Mouse (Mus musculus) kidney, adult 8-10 months (tissue): ENCODE results near the gene Itpripl2.

Source experiments
- DNase-seq, 2 experiments: peaks; one replicate each; pipeline ENCODE4 v3.0.0; 2022

Itpripl2 gene

DNA sequence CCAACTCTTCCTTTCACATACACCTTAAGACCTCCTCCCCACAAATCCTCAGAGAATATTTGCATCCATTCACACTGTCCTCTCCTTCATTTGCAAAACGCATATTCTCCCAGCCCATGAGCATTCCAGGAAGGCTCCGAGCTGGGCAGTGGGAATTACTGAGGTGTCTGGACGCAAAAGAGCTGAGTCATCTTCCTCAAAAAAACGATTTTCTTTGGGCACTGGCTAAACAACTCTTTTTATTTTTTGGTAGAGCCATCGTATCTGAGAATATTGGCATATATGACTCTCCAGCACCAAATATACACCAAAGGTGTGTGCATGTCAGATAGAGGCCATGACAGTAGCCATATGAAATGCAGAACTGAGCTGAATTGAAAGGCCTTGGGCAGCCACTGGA, 4.9 kb downstream of the Itpripl2 start:
- no peak for DNase-seq

DNA sequence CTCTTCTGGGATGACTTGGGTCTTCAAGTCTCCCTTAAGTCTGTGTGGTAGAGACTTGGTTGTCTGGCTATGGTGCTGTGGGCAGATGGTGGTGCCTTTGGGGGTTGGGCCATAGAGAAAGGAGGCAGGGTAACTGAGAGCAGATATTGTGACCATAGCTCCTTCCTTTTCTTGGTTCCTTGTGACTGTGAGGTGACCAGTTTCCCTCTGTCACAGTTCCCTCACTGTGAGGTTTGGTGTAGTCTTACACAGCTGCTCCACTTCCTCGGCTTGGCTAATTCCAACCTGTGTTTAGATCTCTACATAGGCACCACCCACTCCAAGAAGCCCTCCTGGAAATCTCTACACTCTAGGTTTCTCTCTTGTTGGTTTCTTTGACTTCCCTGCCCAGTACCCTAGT, 7.8 kb downstream of the Itpripl2 start:
- no peak for DNase-seq

DNA sequence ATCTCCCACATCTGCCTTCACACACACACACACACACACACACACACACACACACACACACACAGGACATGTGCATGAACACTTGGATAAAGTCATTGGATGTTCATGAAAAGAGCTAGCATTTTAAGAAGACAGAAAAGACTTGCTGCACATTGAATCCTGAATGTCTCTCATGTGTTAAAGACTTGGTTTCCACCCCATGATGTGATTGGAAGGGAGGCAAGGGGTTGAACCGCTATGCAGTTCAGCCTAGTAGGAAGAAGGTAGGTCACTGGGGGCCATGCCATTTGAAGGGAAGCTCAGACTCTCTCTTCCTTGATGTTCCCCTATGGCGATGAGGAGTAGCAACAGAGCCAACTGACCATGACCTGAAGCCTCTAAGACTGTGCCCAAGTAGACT, 9.8 kb downstream of the Itpripl2 start:
- DNase-seq = no peak

DNA sequence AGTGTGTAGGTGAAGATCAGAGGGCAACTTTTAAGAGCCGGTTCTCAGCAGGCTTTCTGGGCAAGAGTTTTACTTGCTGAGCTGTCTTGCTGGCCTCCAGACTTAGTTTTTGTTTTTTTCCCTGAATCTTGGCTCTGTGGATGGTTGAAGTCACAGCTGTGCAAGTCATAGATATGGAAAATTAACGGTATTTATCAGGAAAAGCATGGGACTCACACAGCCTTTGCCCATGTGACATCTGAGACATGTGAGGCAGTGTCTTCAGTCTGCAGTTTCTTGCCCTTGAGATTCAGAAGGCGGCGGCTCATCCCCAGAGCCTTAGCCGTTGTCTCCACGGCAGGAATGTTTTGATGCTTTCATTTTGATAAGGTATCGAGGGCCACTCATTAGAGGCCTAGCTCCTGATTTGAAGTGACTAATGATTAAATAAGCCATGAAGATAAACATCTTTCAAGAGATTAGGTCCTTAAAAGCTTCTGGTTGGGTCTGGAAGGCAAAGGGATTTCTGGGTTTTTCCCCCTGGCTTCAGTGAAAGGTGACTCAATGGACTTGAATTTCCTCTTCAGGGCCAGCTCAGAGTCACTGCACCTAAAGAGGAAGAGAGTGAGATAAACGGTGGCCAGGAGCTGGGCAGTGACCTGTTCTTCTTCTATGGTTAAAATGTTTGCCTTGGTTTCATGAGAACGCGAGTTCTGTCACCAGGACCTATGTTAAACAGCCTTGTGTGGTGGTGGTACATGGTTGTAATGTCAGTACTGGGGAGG, 10.5 kb downstream of the Itpripl2 start:
- DNase-seq = no peak

DNA sequence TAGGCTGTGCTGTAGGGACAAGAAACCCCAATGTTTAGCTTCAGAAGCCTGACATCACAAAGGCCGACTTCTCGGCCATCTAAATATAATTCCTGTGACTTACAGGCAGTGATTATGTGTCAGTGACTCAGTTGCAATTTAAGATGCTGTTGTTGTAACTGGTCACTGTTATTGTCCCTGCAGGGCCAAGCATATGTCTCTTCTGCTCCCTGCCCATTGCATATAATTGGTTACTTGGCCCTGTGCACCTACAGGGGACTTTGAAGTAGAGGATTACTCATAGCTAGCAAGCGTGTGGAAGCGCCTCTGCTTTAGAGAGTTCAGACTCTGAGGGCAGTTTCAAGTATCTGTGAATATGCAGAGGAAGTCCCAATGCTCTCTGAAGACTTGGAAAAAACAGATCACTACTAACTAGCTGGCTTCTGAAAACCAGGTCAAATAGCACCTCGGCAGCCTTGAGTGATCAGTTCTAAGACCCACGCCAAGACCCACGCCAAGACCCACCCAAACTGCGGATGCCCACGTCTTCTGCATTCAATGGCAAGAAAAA, 11.5 kb downstream of the Itpripl2 start:
- DNase-seq = no peak

DNA sequence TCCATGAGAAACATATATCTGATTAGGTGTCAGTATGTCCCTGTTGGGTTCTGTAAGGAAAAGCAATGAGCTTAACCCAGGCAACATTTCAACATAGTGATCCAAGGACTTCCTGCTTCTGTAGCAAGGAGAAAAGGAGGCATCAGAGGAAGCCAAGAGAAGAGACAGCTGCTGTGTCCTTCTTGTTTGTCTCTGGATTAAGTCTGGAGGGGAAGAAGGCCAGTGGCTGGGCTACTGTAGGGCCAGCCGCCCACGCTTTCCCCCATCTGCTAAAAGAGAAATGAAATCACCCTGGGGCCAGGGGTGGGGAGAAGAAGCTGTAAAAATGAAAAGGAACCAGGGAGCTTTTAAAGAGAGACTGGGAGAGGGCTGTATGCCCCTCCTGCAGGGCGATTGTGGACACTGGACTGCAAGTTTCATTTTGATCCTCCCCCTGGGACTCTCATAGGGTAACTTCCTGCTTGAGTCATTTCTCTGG, 12.9 kb downstream of the Itpripl2 start:
- peak; percentile 39 to 61 for DNase-seq

DNA sequence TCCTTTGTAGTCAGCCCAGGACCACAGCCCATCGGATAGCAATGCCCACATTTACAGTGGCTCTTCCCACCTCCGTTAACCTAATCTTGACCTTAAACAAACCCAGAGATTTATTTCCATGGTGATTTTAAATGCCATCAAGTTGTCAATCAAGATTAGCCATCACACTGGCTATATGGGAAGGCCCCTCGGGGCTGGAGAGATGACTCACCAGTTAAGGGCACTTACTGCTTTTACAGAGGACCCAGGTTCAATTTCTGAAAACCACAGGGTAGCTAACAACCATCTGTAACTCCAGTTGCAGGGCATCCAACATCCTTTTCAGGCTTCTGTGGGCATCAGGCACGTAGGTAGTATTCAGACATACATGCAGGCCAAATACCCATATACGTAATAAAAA, 15.3 kb downstream of the Itpripl2 start:
- no peak for DNase-seq

DNA sequence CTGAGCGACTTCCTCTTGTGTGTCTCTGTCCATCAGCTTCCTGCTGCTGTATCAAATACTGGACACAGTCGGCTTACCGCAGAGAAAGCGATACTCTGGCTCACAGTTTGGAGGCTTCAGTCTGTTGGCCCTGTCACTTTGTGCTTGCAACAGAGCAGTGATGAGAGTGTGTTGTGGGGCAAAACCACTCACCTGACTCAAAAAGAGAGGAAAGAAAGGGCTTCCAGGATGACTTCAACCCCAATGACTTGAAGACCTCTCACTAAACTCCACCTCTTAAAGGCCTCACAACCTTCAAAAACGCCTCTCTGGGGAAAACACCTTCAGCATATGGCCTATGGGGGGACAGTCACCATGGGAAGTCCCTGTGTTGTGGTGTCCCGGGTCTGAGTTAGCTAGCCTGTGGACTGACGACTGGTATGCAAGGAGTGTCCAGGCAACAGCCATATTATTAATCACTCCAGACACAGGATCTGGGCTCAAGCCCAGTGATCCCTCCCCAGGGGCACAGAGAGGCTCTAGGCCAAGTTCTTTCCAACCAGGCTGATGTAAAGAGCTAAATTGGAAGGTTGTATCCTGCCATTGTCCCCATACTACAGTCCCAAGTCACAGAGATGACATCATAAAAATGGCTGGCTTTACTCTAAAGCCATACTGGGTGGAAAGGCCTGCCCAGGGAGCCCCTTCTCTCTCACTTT, 16.6 kb downstream of the Itpripl2 start:
- DNase-seq = peak; percentile 22 to 26

DNA sequence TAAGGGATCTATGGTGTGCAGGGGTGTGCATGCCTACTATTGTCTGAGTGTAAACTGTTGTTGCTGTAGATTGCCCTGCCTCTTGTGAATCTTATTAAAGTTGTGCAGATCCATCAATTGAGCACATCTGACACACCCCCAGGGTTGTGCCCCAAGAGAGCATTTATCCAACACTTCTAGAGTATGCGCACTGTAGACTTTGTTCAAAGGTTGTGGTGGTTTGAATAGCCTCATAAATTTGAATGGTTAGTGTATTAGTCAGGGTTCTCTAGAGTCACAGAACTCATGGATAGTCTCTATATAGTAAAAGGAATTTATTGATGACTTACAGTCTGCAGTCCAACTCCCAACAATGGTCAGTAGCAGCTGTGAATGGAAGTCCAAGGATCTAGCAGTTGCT, 18.9 kb downstream of the Itpripl2 start:
- DNase-seq = no peak

DNA sequence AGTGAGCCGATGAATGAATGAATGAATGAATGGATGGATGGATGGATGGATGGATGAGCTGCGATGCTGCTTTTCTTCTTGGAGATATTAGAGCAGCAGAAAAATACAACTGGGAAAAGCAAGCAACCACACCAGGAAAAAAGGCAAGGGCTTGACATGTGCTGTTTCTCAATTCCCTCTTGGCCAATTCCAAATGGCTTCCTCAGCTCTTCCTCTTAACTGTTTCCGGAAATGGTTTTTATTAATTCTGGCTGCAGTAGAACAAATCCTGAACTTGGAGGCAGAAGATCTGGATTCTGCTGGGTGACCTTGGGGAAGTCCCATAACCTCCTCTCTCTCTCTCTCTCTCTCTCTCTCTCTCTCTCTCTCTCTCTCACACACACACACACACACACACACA, 23.7 kb downstream of the Itpripl2 start:
- DNase-seq = no peak

DNA sequence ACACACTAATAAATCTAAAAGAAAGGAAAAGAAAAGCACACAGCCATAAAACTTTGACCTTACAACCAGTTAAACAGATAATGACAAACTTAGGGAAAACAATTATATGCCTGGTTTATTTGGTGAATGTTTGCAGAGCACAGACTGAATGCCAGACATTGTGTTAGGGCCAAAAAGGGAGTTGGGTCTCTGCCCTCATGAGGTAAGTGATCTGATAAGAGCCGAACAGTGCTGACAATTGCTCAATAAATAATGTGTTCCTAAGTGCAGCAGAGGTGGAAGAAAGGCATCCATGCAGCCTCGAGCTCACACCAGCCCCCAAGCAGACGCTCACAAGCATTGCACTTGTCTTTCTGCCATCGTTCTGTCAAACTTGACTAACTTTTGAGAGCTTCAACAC, 27.3 kb downstream of the Itpripl2 start:
- no peak for DNase-seq

DNA sequence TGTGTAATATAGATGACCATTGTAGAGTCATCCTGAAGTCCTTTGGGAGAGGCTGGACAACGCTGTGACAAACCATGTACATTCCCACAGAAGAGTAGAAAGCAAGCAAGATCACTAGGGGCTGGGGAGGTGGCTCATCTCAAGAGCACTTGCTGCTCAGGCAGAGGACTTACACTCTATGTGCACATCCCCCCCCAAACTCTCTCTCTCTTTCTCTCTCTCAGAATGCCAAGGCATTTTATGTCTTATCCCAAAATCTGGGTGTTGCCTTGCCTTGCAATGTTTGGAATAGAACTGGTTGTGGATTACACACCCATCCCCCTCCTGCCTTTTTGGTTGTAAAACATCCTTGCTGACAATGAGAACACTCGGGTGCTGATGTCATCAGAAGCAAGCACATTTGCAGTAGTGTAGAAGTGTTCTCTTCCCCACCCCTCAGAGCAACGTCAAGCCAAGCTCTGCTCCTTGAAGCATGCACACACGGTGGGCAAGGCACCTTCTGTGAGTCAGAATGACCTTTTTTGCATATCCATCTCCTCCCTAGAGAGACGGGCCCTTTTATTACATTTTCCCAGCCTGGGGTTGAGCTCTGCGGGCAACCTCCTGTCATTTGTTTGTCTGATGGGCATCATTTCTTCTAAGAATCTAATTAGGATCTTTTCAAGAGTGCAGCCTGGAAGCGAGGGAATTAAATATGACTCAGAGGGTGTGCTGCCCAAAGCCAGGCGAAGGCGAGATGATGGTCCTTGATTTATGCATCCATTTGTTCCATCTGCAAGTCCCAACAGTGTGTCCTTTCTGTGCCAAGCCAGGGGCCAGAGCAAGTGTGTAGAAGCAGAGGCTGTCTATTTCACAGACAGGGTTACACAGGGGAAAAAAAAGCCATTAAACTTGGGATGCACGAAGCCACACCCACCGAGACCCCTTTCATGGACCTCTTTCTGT, 28.7 kb downstream of the Itpripl2 start:
- no peak for DNase-seq

DNA sequence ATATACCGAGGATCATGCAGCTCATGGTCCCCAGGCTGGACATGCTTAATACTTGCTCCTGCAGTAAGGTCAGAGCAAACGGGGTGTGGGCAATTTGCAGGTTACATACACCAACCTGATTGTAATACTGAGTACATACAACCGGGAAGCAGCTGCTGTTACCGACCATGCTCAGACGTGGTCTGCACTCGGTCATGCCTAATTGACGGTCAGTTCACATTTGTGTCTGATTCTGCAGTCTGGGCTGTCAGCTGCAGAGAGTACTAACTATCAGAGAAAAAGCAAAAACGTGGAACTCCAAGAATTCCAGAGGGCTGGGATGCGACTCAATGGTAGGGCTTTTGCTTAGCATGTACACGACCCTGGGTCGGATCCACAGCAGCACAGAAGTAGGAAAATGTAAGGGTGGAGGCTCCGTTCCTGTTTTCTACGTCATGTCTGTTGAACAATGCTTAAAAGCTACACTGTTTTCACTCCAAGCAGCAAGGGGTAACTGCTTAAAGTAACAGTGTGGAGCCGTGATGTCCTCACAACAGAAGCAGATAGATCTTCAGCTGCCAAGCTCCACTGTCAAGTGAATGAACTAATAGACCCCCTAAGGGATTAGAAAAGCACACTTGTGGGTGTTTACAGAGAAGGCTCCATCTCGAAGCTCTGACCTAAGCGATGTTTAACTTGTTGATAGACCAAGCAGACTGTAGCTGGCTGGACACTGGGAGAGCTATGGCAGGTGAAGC, 30.2 kb downstream of the Itpripl2 start:
- no peak for DNase-seq

DNA sequence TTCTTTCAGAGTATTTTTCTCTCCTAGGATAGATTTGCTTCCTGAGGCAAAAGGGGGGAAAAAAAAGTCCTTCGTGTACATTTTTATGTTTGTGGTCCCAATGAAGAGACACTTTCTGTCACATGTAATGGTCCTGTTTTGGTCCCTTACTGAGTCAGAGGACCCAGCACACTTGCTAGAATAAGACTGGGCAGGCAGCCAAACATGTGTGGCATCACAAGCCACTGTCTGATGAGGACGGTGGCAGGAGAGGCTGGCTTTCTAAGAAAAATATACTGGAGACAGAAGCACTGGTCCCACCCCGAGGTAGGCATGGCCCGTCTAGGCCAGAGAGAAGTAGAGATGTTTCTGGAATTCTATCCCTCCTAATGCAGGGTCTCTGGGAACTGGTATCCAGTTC, 38.1 kb downstream of the Itpripl2 start:
- no peak for DNase-seq

DNA sequence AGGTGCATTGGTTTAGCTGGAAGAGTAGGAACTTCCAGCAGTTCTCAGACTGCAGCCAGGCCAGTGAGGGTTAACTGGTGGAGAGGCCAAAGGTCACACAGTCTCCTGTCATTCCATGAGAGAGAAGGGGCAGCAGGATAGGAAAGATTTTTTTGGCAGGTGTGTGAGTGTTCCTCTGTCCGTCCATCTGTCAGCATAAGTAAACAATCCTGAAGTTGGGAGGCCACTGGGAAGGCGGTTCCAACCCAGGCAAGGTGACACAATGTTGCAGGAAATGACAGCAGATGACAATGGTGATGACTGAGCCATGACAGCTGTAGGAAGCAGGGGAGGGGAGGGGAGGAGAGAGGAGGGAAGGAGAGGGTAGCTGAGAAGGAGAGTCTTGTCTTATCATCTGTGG, 38.8 kb downstream of the Itpripl2 start:
- DNase-seq = no peak

DNA sequence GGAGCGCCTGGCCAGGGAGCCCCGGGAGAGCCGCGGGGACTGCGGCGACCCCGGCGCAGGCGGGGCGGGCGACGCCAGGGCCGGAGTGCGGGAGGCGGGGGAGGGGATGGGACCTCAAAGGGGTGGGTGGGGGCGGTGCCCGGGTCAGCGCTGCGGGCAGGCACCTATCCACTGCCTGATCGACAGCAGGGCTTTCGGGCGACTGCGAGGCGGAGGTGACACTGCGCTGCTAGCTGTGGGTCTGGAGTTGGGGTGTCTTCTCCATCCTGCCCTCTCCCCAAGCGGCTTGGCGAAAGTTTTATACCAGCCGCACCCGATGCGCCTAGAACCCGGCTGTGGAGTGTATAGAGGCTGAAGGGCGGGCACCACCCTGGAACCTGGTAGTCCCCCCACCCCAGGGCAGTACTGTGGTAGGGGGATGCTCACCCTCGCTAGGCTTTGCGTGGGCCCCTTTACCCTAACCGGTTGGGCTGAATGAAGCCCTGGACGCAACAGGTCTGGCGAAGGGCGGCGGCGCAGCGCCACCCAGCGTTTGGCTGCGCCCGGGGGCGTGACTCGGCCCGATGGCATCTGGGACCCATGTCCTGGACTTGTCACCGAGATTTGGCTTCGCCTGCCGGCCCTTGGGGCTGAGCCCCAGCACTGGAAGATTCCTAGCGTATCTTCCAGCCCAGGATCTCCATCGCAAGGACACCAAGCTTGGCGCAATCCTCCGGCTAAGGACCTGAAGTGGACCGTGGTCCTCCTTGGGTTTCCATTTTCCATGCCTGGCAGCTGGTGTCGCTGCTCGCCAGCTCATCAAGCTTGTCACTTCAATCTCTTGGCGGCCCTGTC, 43.4 kb downstream of the Itpripl2 start, which contains the start of gene Syt17:
Gene Syt17, minus strand, starts transcription at position 89 of the 834 bp plus-strand sequence.
- peak; percentile 47 to 62 for DNase-seq

DNA sequence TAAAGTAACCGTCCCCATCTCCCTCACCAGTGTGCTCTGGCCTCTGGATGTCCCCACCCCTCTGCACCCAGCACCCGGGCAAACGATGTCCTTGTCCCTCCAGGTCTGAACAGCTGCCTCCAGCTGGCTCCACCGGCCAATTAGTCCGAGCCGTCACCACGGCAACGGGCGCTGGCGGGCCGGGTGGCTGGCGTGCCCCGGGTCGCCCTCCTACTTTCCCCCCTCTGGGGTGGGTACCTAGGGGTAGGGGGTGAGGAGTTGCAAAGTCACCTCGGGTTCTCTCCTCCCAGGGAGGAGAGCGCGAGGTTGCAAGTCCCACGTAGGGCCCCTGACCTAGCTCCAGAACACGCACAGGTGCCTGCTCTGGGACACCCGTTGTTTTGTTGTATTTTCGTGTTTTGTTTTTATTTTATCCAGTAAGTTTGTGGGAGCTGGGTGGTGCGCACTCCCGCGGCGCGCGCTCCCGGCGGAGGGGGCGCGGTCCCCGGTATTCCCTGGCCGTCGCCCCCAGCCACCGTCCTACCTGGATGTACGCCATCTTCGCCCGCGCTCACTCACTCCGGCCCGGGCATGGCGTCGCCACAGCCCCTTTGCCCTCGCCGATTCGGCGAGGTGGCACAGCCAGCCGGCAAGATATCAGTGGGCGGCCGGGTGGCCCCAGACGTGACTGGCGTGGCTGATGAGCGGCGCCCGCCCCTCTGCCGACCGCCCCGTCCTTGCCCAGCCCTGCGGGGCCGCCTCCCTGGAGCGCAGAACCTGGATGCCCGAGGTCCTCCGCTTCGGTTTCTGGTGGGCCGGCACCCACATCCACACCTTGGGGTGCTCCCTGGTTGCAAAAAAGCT, 44.3 kb downstream of the Itpripl2 start:
- peak; percentile 43 to 54 for DNase-seq

DNA sequence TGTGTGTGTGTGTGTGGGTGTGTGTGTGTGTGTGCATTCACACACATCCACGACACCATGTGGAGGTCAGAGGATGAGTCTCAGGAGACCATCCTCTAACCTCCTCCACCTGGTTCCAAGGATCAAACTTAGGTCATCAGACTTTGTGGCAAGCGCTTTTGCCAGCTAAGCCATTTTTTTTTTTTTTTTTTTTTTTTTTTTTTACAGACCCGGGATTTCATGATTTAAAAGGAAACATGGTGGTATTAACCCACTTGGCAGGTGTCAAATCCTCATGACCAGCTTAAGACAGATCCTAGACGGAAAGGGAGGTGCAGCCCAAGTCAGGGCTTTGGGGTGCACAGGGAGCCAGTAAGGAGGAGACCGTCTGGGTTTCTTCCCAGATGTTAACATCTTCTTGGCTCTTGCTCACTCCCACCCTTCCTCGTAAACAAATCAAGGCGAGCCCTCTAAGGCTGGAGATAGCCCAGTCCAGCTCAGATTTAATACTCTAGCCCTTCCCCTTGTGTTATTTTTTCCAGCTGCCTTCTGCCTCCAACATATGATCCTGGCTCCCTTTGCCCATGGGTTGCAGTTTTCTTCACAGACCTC, 47.8 kb downstream of the Itpripl2 start:
- DNase-seq = no peak

DNA sequence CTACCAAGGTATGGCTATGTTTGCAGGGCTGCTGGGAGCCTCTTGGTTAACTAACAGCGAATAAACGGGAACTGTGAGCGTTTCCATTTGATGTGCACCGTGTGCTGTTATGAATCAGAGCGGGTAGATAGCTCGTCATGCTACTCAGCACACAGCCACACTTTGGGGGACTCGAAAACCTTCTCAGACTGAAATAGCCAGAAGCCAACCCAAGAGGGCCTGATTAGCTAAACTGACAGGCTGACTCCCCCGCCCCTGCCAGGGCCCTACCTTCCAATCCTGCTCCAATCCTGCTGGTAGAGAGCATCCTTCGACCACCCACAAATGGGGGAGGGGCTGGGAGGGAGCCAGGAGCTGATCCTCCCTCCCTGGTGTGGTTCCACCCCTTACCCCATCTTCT, 48.4 kb downstream of the Itpripl2 start:
- no peak for DNase-seq

DNA sequence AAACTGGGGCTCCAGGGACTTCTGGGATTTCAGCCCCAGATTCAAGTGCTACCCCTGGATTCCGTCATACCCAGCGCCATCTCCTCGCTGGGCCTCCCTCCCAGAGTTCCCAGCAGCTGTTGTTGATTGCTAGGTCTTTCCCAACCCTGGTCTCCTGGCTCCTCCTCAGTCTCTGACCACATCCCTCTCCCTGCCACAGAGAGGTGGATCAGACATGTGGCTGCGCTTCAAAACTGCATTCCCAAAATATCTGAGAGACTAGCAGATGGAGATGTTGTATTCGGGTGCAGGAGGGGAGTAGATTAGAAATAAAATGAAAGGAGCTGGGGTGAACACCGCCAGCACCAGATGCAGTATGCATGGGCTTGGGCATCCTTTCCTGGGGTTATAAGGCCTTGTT, 50.2 kb downstream of the Itpripl2 start:
- no peak for DNase-seq
